Mouse (Mus musculus) megakaryocyte, embryonic 14.5 days (primary cell): ENCODE measurements at regions not wholly inside any gene's neighbourhood (a gene's known extent, or its start where the extent isn't known, plus 50 kb on each side); places are given as distances from the start of the nearest gene placed in this dataset.

Experiments used
- H3K27me3 ChIP-seq: replicated peaks from 2 replicates; pipeline ENCODE3; 2012; ENCODE audit warnings: inconsistent platforms
- H3K36me3 ChIP-seq: replicated peaks from 2 replicates; pipeline ENCODE3; 2012; ENCODE audit warnings: low read length, inconsistent platforms, mixed read lengths
- H3K4me1 ChIP-seq: 2 replicates; pipeline ENCODE4 v1.6.1; 2012; ENCODE audit warnings: inconsistent platforms
- H3K4me3 ChIP-seq: replicated peaks from 2 replicates; pipeline ENCODE3; 2012; ENCODE audit warnings: moderate library complexity, mild to moderate bottlenecking, inconsistent platforms
- H3K9me3 ChIP-seq: 2 replicates; pipeline ENCODE4 v1.6.1; 2012; ENCODE audit warnings: inconsistent platforms
- FLI1 ChIP-seq: IDR thresholded peaks from 2 replicates; pipeline ENCODE4 v1.6.1; 2012; ENCODE audit warnings: low read length, inconsistent platforms, mixed read lengths
- GATA1 ChIP-seq: IDR thresholded peaks from 3 replicates; pipeline ENCODE4 v1.6.1; 2012; ENCODE audit warnings: mixed read lengths, low read length, inconsistent platforms, borderline replicate concordance

GRCm38 (mm10) chr13:28408868-28409608, 151.7 kb downstream of the Gm11361 start:
- H3K36me3 ChIP-seq = no peaks in the 10 kb centered on the region
- H3K9me3 ChIP-seq = 0 out of 2 replicates have a peak, but pooled peaks cover 3% of the 10 kb centered on the region
- H3K4me3 ChIP-seq = no peak overlapping the region
- no peaks in the 10 kb centered on the region for H3K27me3 ChIP-seq
- TF ChIP-seq FLI1 = no peak
- no peak for TF ChIP-seq GATA1
- H3K4me1 ChIP-seq = no peaks in the 10 kb centered on the region

GRCm38 (mm10) chr13:28400459-28400858, 143.1 kb downstream of the Gm11361 start:
- TF ChIP-seq GATA1 (no peak), FLI1 (no peak)
- H3K4me3 ChIP-seq = no peak overlapping the region
- no peaks in the 10 kb centered on the region for H3K27me3 ChIP-seq

More at GRCm38 (mm10) chr13:28400459-28400858, 143.1 kb downstream of the Gm11361 start:
- no peaks in the 10 kb centered on the region for H3K9me3 ChIP-seq
- H3K4me1 ChIP-seq = no peaks in the 10 kb centered on the region
- H3K36me3 ChIP-seq = no peaks in the 10 kb centered on the region
